Mouse (Mus musculus) retina, adult 2 months (tissue): ENCODE results near the gene Tle6.

Experiments used
- DNase-seq: peaks from one replicate; pipeline ENCODE4 v3.0.0-alpha.2; 2012; ENCODE audit warnings: low read depth, low spot score

Tle6 gene

GRCm38 (mm10) chr10:81623441-81623840, 22.6 kb upstream of the Tle6 start:
- DNase-seq = no peak

GRCm38 (mm10) chr10:81620786-81621185, 19.9 kb upstream of the Tle6 start:
- no peak for DNase-seq

GRCm38 (mm10) chr10:81619976-81620375, 19.1 kb upstream of the Tle6 start:
- no peak for DNase-seq

GRCm38 (mm10) chr10:81615486-81615885, 14.6 kb upstream of the Tle6 start:
- DNase-seq = no peak

- DNase-seq = no peak
Measured at GRCm38 (mm10) chr10:81612779-81613178, 11.9 kb upstream of the Tle6 start.

GRCm38 (mm10) chr10:81608308-81608707, 7.4 kb upstream of the Tle6 start:
- DNase-seq = no peak

- peak; percentile 97 for DNase-seq
Measured at GRCm38 (mm10) chr10:81605974-81606751, 5.3 kb upstream of the Tle6 start, which contains the start of gene BC025920. Gene BC025920, plus strand, starts transcription at chr10:81606270.

GRCm38 (mm10) chr10:81605666-81605973, 4.7 kb upstream of the Tle6 start:
- DNase-seq = no peak

GRCm38 (mm10) chr10:81604968-81605665, 4.2 kb upstream of the Tle6 start:
- peak; percentile 85 for DNase-seq

- no peak for DNase-seq
Measured at GRCm38 (mm10) chr10:81604019-81604967, 3.4 kb upstream of the Tle6 start.

GRCm38 (mm10) chr10:81602741-81603151, 1.9 kb upstream of the Tle6 start:
- no peak for DNase-seq

GRCm38 (mm10) chr10:81601396-81601905, 578 bp upstream of the Tle6 start:
- DNase-seq = no peak

- no peak for DNase-seq
Measured at GRCm38 (mm10) chr10:81600096-81600495, 777 bp downstream of the Tle6 start.

- no peak for DNase-seq
Measured at GRCm38 (mm10) chr10:81599630-81600029, 1.2 kb downstream of the Tle6 start.

GRCm38 (mm10) chr10:81598871-81599270, 2.0 kb downstream of the Tle6 start:
- no peak for DNase-seq

GRCm38 (mm10) chr10:81598342-81598741, 2.5 kb downstream of the Tle6 start:
- no peak for DNase-seq

GRCm38 (mm10) chr10:81597137-81597950, 3.5 kb downstream of the Tle6 start:
- DNase-seq = no peak

- no peak for DNase-seq
Measured at GRCm38 (mm10) chr10:81596611-81597010, 4.3 kb downstream of the Tle6 start.

- DNase-seq = no peak
Measured at GRCm38 (mm10) chr10:81595599-81595998, 5.3 kb downstream of the Tle6 start.

GRCm38 (mm10) chr10:81593935-81594334, 6.9 kb downstream of the Tle6 start:
- no peak for DNase-seq

GRCm38 (mm10) chr10:81593223-81593622, 7.7 kb downstream of the Tle6 start:
- no peak for DNase-seq
